Mouse (Mus musculus) neutrophil, adult 5-6 weeks (primary cell): Measurements from ENCODE around the gene Wwox. TPM values are rescaled to one million over a fixed set of nuclear protein-coding genes. Genes with fewer than 3 reads are reported as not detected.

ENCODE experiments used
- ATAC-seq: fragments of 151-379, 151-347 bp; 2 replicates; pipeline ENCODE4 v1.8.0; 2017; ENCODE audit warnings: mild to moderate bottlenecking, moderate TSS enrichment; ENCODE audit not compliant: insufficient number of reproducible peaks, poor library complexity, low FRiP score, severe bottlenecking; ENCODE audit errors: extremely low read depth
- total RNA-seq: library from RNA; stranded (forward); fragments of 200-1000 nt; gene quantifications from 2 replicates; pipeline ENCODE4 v1.2.3, GENCODE M21; 2017

The Wwox gene
- total RNA-seq, 1 experiment from 2014 or later, result 7.7 TPM

DNA sequence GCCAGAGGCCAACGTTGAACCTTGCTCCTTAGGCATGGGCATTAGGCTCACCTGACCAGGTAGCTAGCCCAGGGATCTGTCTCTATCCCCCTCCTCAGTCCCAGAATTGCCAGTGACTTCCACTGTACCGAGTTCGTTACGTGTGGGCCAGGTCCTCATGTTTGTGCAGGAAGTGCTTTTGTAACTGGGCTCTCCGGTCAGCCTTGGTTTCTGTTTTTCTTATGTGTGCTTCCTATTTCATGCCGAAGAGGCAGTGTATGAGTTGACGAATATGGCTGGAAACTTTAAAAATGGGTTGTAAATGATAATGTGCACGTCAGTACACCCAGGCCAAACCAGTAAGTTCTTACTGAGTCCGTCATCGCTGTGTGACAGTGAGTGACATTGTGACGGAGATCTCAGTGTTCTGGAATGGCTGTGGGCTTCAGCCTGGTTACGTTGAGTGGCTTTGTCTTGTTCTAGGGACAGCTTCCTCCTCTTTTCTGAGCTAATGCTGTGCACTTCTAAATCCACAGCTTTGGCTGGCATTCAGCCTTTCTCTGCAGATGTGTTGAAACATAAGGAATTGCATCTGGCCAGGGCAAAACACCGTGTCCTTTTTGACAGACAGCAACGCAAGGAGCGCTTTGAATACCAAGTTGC is 87.3 kb downstream of the Wwox start:
- ATAC-seq, result no peak

DNA sequence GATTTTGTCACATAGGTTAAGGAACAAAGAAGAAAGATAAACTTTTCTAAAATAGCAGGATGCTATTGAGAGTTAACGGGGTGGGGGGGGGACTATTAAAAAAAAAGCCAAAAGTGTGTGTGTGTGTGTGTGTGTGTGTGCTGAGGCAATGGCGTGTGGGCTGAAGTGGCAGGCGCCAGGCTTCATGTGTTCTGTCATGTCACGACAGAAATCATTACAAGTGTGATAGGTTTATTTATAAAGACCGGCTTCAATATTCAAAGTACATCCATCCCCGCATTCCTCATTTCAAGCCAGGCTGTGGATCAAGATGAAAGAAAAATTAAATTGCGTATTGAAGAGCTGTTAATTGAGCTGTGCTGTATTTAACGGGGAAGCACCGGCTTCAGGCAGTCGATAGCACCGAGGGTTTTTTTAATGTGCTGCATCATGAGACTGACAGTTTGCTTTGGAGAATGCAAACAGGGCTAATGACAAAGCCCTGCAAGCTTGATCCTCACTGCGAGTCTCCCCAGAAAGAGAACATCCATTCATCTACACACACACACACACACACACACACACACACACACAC is 88.3 kb downstream of the Wwox start:
- no peak for ATAC-seq

DNA sequence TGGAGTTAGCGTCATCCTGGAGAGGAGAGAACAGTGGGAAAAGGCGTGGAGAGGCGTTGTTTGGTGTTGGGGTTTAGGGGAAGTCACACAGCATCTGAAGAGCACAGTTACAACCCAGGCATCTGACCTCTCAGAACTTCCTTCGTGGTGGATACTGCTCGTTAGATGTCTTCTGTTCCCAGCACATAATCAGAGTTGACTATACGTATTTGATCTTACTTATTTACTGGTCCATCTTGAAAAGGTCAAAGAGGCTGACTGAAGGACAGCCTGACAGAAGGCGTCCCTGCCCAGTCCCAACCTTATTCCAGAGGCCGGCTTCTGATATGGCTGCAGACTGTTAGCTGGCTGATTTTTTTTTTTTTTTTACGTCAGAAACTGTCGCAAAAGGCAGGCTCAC is 90.1 kb downstream of the Wwox start:
- no peak for ATAC-seq

DNA sequence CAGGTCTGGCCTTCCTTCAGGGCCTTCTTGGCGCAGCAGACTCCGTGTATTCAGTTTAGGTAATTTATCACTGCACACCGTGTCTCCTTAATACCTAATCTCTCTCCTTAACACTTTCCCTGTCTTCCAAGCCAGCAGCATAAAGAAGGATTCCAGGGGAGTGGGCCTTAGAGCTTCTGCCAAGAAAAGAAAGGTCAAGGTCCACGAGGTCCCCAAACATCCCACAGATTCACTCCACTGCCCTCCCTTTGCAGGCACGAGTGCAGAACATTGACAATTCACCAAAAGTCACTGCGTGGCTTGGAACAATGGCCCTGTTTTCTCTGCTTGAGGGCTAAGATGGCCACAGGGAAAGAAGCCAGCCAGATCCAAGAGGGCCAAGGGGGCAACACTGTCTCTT is 96.7 kb downstream of the Wwox start:
- ATAC-seq, result no peak

DNA sequence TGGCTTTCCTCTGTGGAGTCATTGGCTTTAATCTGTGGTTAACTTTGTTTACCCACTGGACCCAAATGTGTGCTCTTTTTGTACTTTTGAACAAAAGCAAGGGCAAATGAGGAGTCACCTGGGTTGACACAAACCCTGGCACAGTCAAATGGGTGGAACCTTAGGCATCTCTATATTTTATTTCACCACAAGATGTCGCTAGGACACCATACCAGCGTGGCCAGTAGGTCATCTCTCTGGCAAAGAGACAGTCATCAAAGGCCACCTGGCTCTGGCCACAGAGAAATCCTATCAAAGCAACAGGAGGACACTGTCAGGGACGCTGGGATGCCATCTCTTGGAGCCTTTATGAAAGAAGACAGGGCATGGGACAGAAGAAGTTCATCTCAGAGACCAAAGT is 101.7 kb downstream of the Wwox start:
- 0 out of 2 replicates have a peak, but pooled peaks have one; percentile 37 for ATAC-seq

DNA sequence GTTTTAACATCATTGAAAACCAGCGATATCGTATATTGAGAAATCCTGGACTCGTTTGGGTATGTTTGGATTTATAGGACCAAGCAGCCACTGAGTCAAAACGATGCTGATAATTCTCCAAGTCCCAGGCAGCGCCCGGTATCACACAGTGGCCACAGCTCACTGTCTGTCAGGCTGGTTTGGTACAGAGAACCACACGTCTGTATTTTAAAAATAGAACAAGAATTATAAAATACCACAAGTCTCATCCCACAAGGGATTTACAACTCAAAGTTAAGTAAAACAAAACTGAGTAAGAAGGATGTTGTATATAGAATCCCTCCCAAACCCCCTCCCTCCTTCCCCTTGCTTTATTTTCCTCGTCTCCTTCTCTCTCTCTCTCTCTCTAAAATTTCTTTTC is 108.9 kb downstream of the Wwox start:
- ATAC-seq, result no peak

DNA sequence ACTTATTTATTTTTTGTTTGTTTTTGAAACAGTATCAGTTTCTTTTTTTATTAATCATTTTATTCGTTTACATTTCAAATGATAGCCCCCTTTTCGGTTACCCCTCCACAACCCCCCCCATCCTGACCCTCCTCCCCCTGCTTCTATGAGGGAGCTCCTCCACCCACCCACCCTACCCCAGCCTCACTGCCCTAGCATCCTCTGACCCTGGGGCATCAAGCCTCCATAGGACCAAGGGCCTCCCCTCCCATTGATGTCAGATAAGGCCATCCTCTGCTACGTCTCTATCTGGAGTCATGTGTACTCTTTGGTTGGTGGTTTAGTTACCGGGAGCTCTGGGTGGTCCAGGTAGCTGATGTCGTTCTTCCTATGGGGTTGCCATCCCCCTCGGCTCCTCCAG is 109.4 kb downstream of the Wwox start:
- no peak for ATAC-seq

DNA sequence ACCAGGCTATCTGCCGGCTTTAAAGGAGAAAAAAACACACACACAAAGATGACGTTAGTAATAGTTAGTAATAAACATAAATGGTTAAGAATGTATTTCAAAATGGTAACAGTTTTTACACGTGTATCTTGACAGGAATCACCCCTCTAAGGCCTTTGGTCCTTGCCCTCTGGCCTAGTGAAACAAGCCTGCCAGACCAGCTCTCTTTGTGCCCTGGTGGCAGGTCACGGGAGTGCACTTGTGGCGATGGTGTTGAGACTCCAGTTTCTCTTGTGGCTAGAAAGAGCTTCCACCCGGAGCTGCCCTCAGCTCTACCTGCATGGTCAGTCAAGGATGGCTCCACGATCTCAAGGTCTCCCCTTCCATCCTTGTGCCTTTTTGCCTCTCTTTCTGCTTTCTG is 110.6 kb downstream of the Wwox start:
- ATAC-seq, result no peak

DNA sequence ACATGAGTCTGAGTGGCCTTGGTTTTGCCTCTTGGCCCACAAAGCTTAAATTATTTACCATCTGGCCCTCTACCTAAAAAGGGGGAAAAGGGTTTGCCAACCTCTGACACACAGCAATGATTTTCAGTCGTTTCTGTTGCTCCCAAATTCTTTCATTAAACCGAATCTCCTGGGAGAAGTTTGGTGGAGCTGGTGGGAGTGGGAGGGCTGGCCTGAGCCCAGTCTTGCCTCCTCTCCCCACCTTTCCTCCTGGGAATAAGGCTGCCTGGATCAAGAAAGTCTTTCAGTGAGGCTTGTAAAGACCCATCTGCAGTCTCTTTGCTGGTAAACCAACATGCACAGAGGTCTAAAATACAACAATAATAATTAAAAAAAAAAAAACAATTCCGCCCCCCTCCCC is 113.2 kb downstream of the Wwox start:
- no peak for ATAC-seq

DNA sequence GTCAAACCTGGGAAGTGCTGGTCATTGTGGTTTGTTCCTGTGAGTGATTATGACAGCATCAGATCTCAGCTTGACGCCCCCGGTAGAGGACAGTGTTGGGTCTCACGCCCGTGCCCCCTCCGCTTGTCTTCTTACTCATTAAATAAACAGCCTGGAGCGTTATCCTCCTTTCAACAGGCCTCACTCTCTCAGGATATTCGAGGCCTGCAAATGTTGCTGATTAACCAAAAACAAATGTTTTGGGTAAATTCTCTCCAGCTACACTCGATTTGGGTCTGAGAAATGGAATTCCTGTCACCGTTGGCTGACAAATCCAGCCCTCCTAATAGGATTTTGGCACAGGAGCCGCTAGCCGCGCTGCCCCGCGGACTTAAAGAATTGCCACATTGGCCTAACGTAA is 115.5 kb downstream of the Wwox start:
- ATAC-seq, result no peak

DNA sequence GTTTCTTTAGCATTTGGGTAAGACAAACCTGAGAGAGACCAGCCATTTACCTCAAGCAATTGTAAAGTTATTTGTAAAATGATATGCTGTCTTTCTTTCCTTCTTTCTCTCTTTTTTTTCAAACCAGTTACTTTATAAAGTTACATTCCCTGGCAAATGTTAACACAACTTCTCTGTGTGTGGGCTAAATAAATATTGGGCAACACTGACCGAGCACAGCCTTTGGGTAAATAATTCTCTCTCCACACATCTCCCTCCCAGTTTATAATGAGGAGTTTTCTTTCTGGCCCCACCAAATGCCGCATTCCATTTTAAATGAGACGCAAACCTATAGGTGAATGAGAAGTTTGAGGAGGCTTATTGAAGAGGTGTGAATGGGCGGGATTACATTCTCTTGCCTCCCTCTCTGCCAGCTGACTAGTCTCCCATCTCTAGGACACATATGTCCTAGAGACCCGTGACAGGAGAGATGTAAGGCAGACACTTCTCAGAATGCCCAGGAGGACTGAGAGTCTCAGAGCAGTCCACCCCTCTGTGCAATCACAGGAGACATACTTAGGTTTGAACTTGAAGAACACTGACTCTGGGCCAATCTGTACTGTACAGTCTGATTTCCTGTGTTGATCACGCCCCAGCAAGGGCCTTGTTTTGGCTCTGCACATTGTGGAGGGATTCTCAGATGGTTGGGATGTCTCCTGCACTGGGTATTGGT is 116.2 kb downstream of the Wwox start:
- ATAC-seq, result no peak

DNA sequence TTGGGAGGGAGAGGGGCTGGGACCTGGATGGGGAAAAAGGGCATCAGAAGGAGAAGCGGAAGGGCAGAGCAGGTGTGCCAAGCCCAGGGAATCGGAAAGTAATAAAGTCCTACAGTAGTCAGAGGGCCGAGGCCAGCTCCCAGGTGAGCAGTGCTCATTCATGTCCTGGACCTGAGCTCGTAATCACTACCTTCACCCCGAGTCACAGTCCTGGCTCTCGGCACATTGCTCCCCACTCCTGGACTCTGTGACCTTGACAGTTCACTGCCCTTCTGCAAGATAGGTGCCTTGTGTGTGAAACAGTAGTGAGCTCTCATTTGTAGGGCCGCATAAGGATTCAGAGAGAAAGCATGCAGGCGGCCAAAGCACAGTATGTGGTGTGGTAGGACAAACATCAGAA is 121.7 kb downstream of the Wwox start:
- no peak for ATAC-seq

DNA sequence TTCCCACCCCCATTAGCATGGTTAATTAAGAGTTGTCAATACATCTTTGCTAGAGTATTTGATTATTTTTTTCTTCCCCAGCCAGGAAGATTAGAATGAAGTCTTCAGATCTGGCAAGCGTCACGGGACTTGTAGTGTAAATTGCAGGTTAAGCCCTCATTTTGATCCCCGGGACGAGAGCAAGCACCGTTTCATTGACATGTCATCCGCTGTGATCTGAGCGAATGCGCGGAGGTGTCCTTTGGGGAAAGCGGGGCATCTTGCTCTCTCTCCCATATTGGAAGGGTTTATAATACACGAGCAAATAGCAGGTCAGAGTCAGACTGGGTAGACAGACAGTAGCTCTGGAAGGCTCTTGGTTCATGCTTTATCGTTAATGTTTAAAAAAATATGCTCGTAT is 123.0 kb downstream of the Wwox start:
- no peak for ATAC-seq

DNA sequence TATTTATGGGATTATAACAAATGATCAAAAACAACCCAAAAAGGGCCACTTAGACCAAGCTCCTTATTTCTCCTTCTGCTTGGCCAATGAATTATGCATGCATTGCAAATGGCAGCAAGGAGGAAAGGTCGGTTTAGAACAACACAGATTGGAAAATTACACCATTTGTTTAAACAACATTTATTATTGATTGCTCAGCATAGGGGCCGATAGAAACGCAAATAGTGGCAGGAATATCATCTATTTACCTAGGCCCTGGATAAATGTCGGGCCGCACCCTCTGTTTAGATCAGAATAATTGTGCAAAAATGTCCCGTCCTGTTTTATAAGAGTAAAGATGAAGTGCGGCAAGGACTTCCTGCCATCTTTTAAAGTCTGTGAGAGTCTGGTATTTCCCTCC is 123.9 kb downstream of the Wwox start:
- no peak for ATAC-seq

DNA sequence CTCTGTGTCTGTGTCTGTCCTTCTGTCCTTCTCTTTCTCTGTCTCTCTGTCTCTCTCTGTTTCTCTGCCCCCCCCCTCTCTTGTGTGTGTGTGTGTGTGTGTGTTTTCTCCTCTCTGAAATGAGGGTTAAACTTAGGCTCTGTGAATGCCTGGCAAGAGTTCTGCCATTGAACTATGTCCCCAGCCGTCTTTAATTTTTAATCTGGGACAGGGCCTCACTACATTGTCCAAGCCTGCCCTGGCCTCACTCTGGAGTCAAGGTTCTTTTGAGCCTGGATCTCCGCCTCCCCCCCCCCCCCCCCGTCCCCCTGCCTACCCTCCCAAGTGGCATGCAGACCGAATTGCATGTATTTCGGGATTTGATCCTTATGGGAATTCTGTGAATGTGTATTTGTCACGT is 124.6 kb downstream of the Wwox start:
- ATAC-seq, result no peak

DNA sequence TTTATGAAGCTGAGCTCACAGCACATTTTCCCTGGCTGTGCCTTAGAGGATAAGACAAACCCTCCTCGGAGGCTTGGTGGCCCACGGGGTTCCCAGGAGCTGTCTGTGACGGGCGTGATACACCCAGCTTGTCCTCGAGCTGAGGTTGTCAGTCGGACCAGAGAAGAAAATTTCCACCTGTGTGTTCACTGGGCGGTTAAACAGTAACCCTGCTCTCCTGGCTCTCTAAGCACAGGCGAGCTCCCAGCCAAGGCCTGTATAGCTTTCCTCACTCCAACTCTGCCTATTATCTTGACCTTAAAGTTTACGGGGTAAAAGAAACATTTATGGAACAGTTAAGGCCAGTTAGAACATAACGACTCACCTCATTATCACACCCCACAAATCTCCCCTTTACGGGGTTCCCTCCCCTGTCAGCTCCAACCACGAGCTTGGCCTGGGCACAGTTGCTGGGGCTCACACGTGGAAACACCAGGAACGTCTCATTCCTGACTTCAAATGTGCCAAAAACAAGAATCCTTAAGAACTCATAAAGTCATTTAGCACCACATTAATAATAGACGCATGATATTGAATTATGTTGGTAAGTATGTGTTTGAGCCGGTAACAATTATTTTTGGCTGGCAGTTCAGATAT is 129.2 kb downstream of the Wwox start:
- no peak for ATAC-seq

DNA sequence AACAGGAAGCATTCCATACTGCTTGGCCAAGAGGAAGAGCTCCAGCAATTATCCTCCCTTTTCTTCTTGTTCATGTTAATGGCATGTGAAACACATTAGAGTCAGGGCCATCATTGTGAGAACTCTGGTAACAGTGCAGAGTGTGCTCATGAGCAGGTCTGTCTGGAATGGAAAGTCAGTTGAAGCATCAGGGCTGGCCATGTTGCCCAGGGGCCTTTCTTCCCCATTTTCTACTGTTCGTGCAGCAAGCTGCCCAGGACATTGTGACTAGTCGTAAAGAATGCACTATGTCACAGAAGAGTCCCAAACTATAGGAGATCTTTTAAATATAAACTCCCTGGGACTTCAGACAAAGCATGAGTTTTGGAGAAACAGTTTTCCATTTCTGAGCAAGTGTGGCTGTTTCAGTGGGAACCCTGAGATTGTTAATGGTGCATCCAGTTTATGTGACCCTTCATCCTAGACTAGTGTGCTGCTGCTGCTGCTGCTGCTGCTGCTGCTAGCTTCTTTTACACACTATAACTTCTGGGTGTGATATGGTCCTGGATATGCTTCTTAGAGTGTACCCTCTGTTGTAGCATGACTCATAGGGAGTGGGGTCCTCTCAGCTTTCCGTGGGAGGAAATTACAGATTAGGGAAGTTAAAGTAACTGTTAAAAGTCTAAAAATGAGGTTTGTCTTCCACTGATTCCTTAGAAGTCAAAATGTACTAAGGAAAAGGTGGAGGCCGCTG is 133.7 kb downstream of the Wwox start:
- ATAC-seq, result no peak

DNA sequence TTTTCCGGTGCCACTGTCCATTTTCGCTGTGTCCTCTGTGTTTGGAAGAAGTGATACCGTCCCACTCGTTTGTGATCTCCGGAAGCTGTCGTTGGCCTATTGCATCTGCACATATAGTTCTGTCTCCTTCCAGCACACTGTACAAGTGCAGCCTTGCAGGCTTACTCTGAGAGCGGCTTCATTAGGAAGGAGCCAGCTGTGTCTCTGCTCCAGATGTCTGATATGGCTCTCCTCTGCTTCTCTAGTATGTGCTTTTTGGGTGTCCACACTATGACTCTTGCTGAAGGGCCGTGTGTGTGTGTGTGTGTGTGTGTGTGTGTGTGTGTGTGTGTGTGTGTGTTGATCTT is 134.3 kb downstream of the Wwox start:
- no peak for ATAC-seq

DNA sequence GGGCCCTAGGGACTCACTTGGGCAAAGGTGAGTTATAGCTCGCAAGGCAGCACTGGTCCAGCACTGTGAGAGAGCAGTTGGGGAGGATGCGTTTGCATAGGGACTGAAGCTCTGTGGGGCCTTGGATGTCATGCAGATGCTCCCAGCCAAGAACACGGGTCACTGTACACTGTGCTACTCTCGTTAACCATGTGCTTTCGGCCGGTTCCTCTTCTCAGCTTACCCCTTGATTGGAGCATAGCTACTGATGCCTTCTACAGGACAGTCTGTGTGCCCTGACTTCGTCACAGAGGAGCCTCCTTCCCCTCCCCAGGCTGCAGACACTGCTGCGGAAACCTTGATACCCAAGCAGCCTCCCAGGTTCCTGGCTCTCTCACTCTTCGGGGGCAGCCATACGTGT is 139.8 kb downstream of the Wwox start:
- ATAC-seq, result no peak

DNA sequence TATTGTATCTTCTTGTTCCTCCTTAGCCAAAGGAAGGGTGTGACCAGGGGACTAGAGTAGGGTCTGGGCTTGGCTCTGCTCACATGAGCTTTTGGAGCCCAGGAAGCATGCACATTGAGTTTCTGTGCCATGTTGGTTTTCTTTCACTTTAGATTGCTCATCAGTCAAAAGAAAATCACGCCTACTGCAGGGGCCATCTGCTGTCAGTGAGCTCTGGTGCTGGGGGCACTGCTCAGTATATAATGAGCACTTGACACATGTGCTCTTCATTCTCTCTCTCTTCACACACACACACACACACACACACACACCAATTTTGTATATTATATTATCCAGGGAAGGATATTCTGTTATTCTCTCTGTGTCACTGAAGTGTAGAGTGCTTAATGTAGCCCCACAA is 141.2 kb downstream of the Wwox start:
- no peak for ATAC-seq
